Mouse (Mus musculus): Measurements from ENCODE around the gene Olfr802. TPM values are rescaled to one million over a fixed set of nuclear protein-coding genes. Genes with fewer than 3 reads are reported as not detected.

The Olfr802 gene
- not detected for polyA plus RNA-seq (2012; fragmentation: generic; extraction: Trizol)
- long read RNA-seq, experiment 1, result 0 reads
- long read RNA-seq, experiment 2, result 0 reads

- H3K79me3 ChIP-seq (ENCODE audit: low read depth), result no peaks in the 10 kb centered on the region
- TF ChIP-seq MYOD1 (IDR thresholded peaks at IDR 0.05; ENCODE audit: control insufficient read depth, insufficient read length, low read depth) (no peak), MAX (IDR thresholded peaks at IDR 0.05) (no peak), MYOG (IDR thresholded peaks at IDR 0.05; ENCODE audit: control insufficient read depth, extremely low read depth, insufficient read length) (no peak), CTCF (IDR thresholded peaks at IDR 0.05; ENCODE audit: control insufficient read depth, insufficient read depth, insufficient read length) (no peak), FOSL1 (IDR thresholded peaks at IDR 0.05; ENCODE audit: insufficient read depth, low read length, poor library complexity, severe bottlenecking) (no peak), CEBPB (IDR thresholded peaks at IDR 0.05; ENCODE audit: low read depth) (no peak), USF1 (IDR thresholded peaks at IDR 0.05; ENCODE audit: low read depth) (no peak)
These were observed at the start of gene Olfr802 for GRCm38 (mm10) chr10:129688069-129688468. TSS of gene Olfr802 (minus strand) at chr10:129688169.

DNA sequence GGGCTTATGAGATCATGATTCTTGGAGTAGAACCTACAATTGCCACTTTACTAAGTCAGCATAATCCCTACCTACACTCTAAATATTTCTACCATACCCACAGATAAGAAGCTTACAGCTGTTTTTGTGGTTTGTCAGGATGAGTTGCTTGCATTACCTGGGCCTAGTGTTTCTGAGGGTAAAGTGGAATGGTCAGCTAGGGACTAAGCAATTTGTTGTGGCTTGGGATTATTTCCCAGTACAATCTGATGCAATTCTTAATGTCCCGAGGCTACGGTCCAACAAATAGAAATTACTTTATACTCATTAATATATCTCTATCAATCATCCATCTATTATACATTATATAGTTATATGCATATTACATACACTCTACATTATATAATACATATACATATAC, 41.3 kb upstream of the Olfr802 start, which contains the start of gene Olfr805:
TSS of gene Olfr805 (minus strand) at position 101 of the 400 bp plus-strand sequence.
- TF ChIP-seq MAX (IDR thresholded peaks at IDR 0.05) (no peak), MYOD1 (IDR thresholded peaks at IDR 0.05; ENCODE audit: control insufficient read depth, insufficient read length, low read depth) (no peak), CEBPB (IDR thresholded peaks at IDR 0.05; ENCODE audit: low read depth) (no peak), CTCF (IDR thresholded peaks at IDR 0.05; ENCODE audit: control insufficient read depth, insufficient read depth, insufficient read length) (no peak), USF1 (IDR thresholded peaks at IDR 0.05; ENCODE audit: low read depth) (no peak), FOSL1 (IDR thresholded peaks at IDR 0.05; ENCODE audit: insufficient read depth, low read length, poor library complexity, severe bottlenecking) (no peak), MYOG (IDR thresholded peaks at IDR 0.05; ENCODE audit: control insufficient read depth, extremely low read depth, insufficient read length) (no peak)
- no peaks in the 10 kb centered on the region for H3K79me2 ChIP-seq (ENCODE audit: control insufficient read depth, insufficient read depth)
- no peaks in the 10 kb centered on the region for H3K27me3 ChIP-seq (ENCODE audit: control insufficient read depth, insufficient read depth, insufficient read length)
- no peak within 1 kb of the TSS for H3K4me3 ChIP-seq (ENCODE audit: insufficient read depth, poor library complexity, severe bottlenecking)
- H3K36me3 ChIP-seq (ENCODE audit: control insufficient read depth, insufficient read depth), result no peaks in the 10 kb centered on the region
- no peak within 1 kb of the TSS for H3ac ChIP-seq (ENCODE audit: control insufficient read depth, insufficient read length, low read depth)
- H3K79me3 ChIP-seq (ENCODE audit: low read depth), result no peaks in the 10 kb centered on the region

More at GRCm38 (mm10) chr10:129688069-129688468, at the start of gene Olfr802:
- no peaks in the 10 kb centered on the region for H3K36me3 ChIP-seq (ENCODE audit: control insufficient read depth, insufficient read depth)
- H3K4me3 ChIP-seq (ENCODE audit: insufficient read depth, poor library complexity, severe bottlenecking), result no peak within 1 kb of the TSS
- no peaks in the 10 kb centered on the region for H3K27me3 ChIP-seq (ENCODE audit: control insufficient read depth, insufficient read depth, insufficient read length)
- no peaks in the 10 kb centered on the region for H3K79me2 ChIP-seq (ENCODE audit: control insufficient read depth, insufficient read depth)
- H3ac ChIP-seq (ENCODE audit: control insufficient read depth, insufficient read length, low read depth), result no peak within 1 kb of the TSS

DNA sequence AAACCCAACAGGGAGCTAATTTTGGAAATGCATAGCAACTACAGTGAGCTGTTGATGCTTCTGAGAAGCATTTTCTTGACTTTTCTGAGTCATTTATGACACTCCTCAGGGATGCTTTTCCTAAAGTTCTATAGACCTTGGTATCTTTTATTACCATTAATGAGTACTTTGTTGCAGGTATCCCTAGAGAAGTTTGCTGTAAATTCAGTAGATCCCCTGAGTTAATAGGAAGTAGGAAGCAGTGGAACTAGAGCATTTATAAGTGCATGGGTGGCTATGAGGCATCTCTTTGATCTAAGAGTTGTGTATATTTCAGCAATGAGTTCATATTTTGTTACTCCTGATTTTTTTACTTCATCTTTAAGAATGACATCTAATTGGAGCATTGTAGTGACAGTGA, 14.9 kb upstream of the Olfr802 start, which contains the start of gene Olfr804:
TSS of gene Olfr804 (plus strand) at position 301 of the 400 bp plus-strand sequence.
- no peaks in the 10 kb centered on the region for H3K27me3 ChIP-seq (ENCODE audit: control insufficient read depth, insufficient read depth, insufficient read length)
- H3K4me3 ChIP-seq (ENCODE audit: insufficient read depth, poor library complexity, severe bottlenecking), result no peak within 1 kb of the TSS
- H3ac ChIP-seq (ENCODE audit: control insufficient read depth, insufficient read length, low read depth), result no peak within 1 kb of the TSS
- H3K79me2 ChIP-seq (ENCODE audit: control insufficient read depth, insufficient read depth), result no peaks in the 10 kb centered on the region
- no peaks in the 10 kb centered on the region for H3K36me3 ChIP-seq (ENCODE audit: control insufficient read depth, insufficient read depth)
- TF ChIP-seq USF1 (IDR thresholded peaks at IDR 0.05; ENCODE audit: low read depth), result no peak
- no peak for TF ChIP-seq MAX (IDR thresholded peaks at IDR 0.05)
- no peak for TF ChIP-seq MYOD1 (IDR thresholded peaks at IDR 0.05; ENCODE audit: control insufficient read depth, insufficient read length, low read depth)
- no peak for TF ChIP-seq CEBPB (IDR thresholded peaks at IDR 0.05; ENCODE audit: low read depth)
- no peak for TF ChIP-seq CTCF (IDR thresholded peaks at IDR 0.05; ENCODE audit: control insufficient read depth, insufficient read depth, insufficient read length)
- TF ChIP-seq MYOG (IDR thresholded peaks at IDR 0.05; ENCODE audit: control insufficient read depth, extremely low read depth, insufficient read length), result no peak
- H3K79me3 ChIP-seq (ENCODE audit: low read depth), result no peaks in the 10 kb centered on the region

DNA sequence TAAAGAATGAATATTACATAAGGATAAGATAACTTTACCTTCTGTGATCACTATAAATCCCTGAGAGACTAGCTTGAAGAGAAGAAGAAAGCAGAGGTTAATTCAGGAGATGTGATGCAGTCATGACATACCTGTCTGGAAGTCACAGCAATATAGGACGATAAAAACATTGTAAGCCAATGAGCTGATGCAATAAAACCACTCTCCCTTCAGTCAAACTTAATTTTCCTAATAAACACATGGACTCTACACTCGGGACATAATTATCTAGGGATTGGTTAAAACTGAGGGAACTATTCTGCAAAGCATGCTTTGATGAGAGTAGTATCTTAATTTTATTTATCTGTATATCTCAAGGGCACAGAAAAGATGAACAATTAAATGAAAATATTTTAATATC, 6.2 kb upstream of the Olfr802 start, which contains the start of gene Olfr803:
TSS of gene Olfr803 (minus strand) at position 101 of the 400 bp plus-strand sequence.
- H3ac ChIP-seq (ENCODE audit: control insufficient read depth, insufficient read length, low read depth), result no peak within 1 kb of the TSS
- H3K79me2 ChIP-seq (ENCODE audit: control insufficient read depth, insufficient read depth), result no peaks in the 10 kb centered on the region
- TF ChIP-seq CEBPB (IDR thresholded peaks at IDR 0.05; ENCODE audit: low read depth) (no peak), FOSL1 (IDR thresholded peaks at IDR 0.05; ENCODE audit: insufficient read depth, low read length, poor library complexity, severe bottlenecking) (no peak)
- H3K4me3 ChIP-seq (ENCODE audit: insufficient read depth, poor library complexity, severe bottlenecking), result no peak within 1 kb of the TSS
- H3K79me3 ChIP-seq (ENCODE audit: low read depth), result no peaks in the 10 kb centered on the region
- H3K27me3 ChIP-seq (ENCODE audit: control insufficient read depth, insufficient read depth, insufficient read length), result no peaks in the 10 kb centered on the region
- H3K36me3 ChIP-seq (ENCODE audit: control insufficient read depth, insufficient read depth), result no peaks in the 10 kb centered on the region

DNA sequence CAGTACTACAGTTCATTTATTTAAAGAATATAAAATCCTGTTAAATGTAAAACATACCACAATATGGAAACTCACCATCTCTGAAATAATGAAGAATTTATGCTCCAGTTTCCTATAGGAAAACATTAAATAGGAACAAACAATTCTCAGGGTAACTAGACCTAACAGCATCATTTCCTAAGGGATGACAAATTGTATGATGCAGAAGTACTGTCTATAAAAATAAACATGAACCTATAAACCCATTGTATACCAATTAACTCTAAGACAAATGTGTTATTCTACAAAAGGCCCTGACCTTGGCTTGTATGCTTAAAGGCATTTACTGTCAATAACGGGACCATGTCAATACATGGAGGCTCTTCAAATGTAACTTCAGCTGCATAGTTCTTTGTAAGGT, 14.2 kb downstream of the Olfr802 start, which contains the start of gene Olfr801:
TSS of gene Olfr801 (minus strand) at position 101 of the 400 bp plus-strand sequence.
- Histone ChIP-seq H3ac (ENCODE audit: control insufficient read depth, insufficient read length, low read depth) (no peak within 1 kb of the TSS), H3K27me3 (ENCODE audit: control insufficient read depth, insufficient read depth, insufficient read length) (no peaks in the 10 kb centered on the region), H3K4me3 (ENCODE audit: insufficient read depth, poor library complexity, severe bottlenecking) (no peak within 1 kb of the TSS), H3K36me3 (ENCODE audit: control insufficient read depth, insufficient read depth) (no peaks in the 10 kb centered on the region), H3K79me3 (ENCODE audit: low read depth) (no peaks in the 10 kb centered on the region), H3K79me2 (ENCODE audit: control insufficient read depth, insufficient read depth) (no peaks in the 10 kb centered on the region)
- TF ChIP-seq FOSL1 (IDR thresholded peaks at IDR 0.05; ENCODE audit: insufficient read depth, low read length, poor library complexity, severe bottlenecking) (no peak), MYOG (IDR thresholded peaks at IDR 0.05; ENCODE audit: control insufficient read depth, extremely low read depth, insufficient read length) (no peak), USF1 (IDR thresholded peaks at IDR 0.05; ENCODE audit: low read depth) (no peak), CTCF (IDR thresholded peaks at IDR 0.05; ENCODE audit: control insufficient read depth, insufficient read depth, insufficient read length) (no peak), MYOD1 (IDR thresholded peaks at IDR 0.05; ENCODE audit: control insufficient read depth, insufficient read length, low read depth) (no peak), CEBPB (IDR thresholded peaks at IDR 0.05; ENCODE audit: low read depth) (no peak), MAX (IDR thresholded peaks at IDR 0.05) (no peak)

DNA sequence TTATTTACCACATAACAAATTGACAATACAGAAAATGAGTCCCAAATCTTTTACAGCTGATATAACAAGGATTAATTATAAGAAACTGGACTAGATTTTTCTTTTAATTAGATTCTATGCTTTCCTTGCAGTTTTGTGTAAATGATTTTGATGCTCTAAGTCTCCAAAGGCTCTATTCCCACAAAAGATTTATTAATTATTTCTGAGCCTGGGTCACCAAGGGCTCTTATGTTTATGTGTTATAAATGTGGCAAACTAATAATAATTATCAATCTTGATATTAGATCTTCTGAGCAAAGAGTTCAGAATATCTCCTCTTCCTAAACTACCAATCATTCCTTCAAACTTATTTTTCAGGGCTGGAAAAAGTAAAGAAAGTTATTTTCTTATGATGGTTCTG, 30.6 kb downstream of the Olfr802 start, which contains the start of gene Olfr800:
TSS of gene Olfr800 (plus strand) at position 301 of the 400 bp plus-strand sequence.
- H3K36me3 ChIP-seq (ENCODE audit: control insufficient read depth, insufficient read depth), result no peaks in the 10 kb centered on the region
- TF ChIP-seq FOSL1 (IDR thresholded peaks at IDR 0.05; ENCODE audit: insufficient read depth, low read length, poor library complexity, severe bottlenecking), result no peak
- TF ChIP-seq USF1 (IDR thresholded peaks at IDR 0.05; ENCODE audit: low read depth), result no peak
- no peak for TF ChIP-seq MYOG (IDR thresholded peaks at IDR 0.05; ENCODE audit: control insufficient read depth, extremely low read depth, insufficient read length)
- no peaks in the 10 kb centered on the region for H3K79me3 ChIP-seq (ENCODE audit: low read depth)
- H3K27me3 ChIP-seq (ENCODE audit: control insufficient read depth, insufficient read depth, insufficient read length), result no peaks in the 10 kb centered on the region
- no peaks in the 10 kb centered on the region for H3K79me2 ChIP-seq (ENCODE audit: control insufficient read depth, insufficient read depth)
- no peak within 1 kb of the TSS for H3K4me3 ChIP-seq (ENCODE audit: insufficient read depth, poor library complexity, severe bottlenecking)
- no peak within 1 kb of the TSS for H3ac ChIP-seq (ENCODE audit: control insufficient read depth, insufficient read length, low read depth)

All from C2C12 (cell line).